Mouse (Mus musculus) limb, embryonic 14.5 days (tissue): ENCODE measurements around the gene Sfswap. TPM values are rescaled to one million over a fixed set of nuclear protein-coding genes. Genes with fewer than 3 reads are reported as not detected.

Experiments
- ATAC-seq: fragments of 200-750 bp; cut with Nextera tagmentation; 2 replicates; pipeline ENCODE4 v1.8.0; 2017; ENCODE audit warnings: low read depth, moderate number of reproducible peaks, moderate TSS enrichment; ENCODE audit not compliant: low FRiP score
- DNase-seq: peaks from one replicate; pipeline ENCODE4 v3.0.0-alpha.2; 2015; ENCODE audit warnings: low spot score
- H3K27ac ChIP-seq: fragments of 300-500 bp; sonication (generic); replicated peaks from 2 replicates; pipeline ENCODE4 v1.5.1; 2014; ENCODE audit warnings: low read depth, mild to moderate bottlenecking, low read length, moderate library complexity, mixed read lengths
- H3K27me3 ChIP-seq: fragments of 300-500 bp; sonication (generic); 2 replicates; pipeline ENCODE4 v1.6.1; 2014; ENCODE audit warnings: low read length, mixed read lengths; ENCODE audit not compliant: control insufficient read depth, insufficient read depth
- H3K36me3 ChIP-seq: fragments of 300-500 bp; sonication (generic); 2 replicates; pipeline ENCODE4 v1.6.1; 2014; ENCODE audit warnings: mild to moderate bottlenecking, low read length, moderate library complexity, mixed read lengths; ENCODE audit not compliant: control insufficient read depth, insufficient read depth
- H3K4me1 ChIP-seq: fragments of 300-500 bp; sonication (generic); 2 replicates; pipeline ENCODE4 v1.6.1; 2014; ENCODE audit warnings: antibody characterized with exemption, low read length, mixed read lengths; ENCODE audit not compliant: control insufficient read depth, insufficient read depth
- H3K4me2 ChIP-seq: fragments of 300-500 bp; sonication (generic); replicated peaks from 2 replicates; pipeline ENCODE4 v1.6.1; 2014; ENCODE audit warnings: low read depth, mild to moderate bottlenecking, low read length, moderate library complexity; ENCODE audit not compliant: severe bottlenecking
- H3K4me3 ChIP-seq: fragments of 300-500 bp; sonication (generic); replicated peaks from 2 replicates; pipeline ENCODE4 v1.5.1; 2014; ENCODE audit warnings: low read length
- H3K9ac ChIP-seq: fragments of 300-500 bp; sonication (generic); 2 replicates; pipeline ENCODE4 v1.6.1; 2014; ENCODE audit warnings: mild to moderate bottlenecking, low read depth, low read length, moderate library complexity; ENCODE audit not compliant: severe bottlenecking
- H3K9me3 ChIP-seq: fragments of 300-500 bp; sonication (generic); 2 replicates; pipeline ENCODE4 v1.6.1; 2016; ENCODE audit warnings: low read length; ENCODE audit not compliant: control insufficient read depth
- POLR2A ChIP-seq: fragments of 200-500 bp; IDR thresholded peaks from 2 replicates; pipeline ENCODE4 v1.8.0; 2012; ENCODE audit warnings: inconsistent platforms, mild to moderate bottlenecking, moderate library complexity, borderline replicate concordance; ENCODE audit not compliant: insufficient read depth, insufficient read length; ENCODE audit errors: extremely low read depth
- WGBS: fragments of 180-500 bp; shearing (Covaris S2); extraction: QIAGEN DNeasy Blood & Tissue Kit; methylation state at CpG from one replicate; pipeline ENCODE4 v1.1.7; 2014; 5-methylcytosine and 5-hydroxymethylcytosine counted together
- polyA plus RNA-seq, 2 experiments: library from polyadenylated mRNA; depleted of rRNA in 1 of 2; stranded (reverse) in 1 of 2; unstranded in 1 of 2; fragments of >200 nt; fragmentation: Nextera tagmentation in 1 of 2; extraction: Ambion mirVana in 1 of 2; gene quantifications; 2 replicates each; pipeline versions ENCODE4 v1.2.1 to v1.2.3; 2012 to 2014

Gene Sfswap
- polyA plus RNA-seq, 2 experiments: 53.8 to 178 TPM

GRCm38 (mm10) chr5:129527162-129527561 lies 26.1 kb downstream of the Sfswap start:
- DNase-seq (no peak), ATAC-seq (no peak)
- H3K27ac ChIP-seq: no peak overlapping the region
- no peak overlapping the region for H3K4me2 ChIP-seq
- H3K27me3 ChIP-seq: no peaks in the 10 kb centered on the region
- 88% methylated on average over 5 of the region's 5 CpGs for WGBS
- H3K36me3 ChIP-seq: peaks cover 77% of the 10 kb centered on the region
- no peaks in the 10 kb centered on the region for H3K9me3 ChIP-seq
- H3K9ac ChIP-seq: no peak overlapping the region
- H3K4me1 ChIP-seq: no peaks in the 10 kb centered on the region
- no peak for TF ChIP-seq POLR2A
- no peak overlapping the region for H3K4me3 ChIP-seq

- peaks cover 77% of the 10 kb centered on the region for H3K36me3 ChIP-seq
- no peaks in the 10 kb centered on the region for H3K27me3 ChIP-seq
- TF ChIP-seq POLR2A: no peak
- DNase-seq: no peak
- H3K4me3 ChIP-seq: no peak overlapping the region
- H3K9ac ChIP-seq: no peak overlapping the region
- H3K4me2 ChIP-seq: no peak overlapping the region
- no peak for ATAC-seq
- H3K27ac ChIP-seq: no peak overlapping the region
- 61% methylated on average over 1 of the region's 1 CpGs for WGBS
- H3K9me3 ChIP-seq: no peaks in the 10 kb centered on the region
- no peaks in the 10 kb centered on the region for H3K4me1 ChIP-seq
Observed at GRCm38 (mm10) chr5:129529571-129529970, 28.6 kb downstream of the Sfswap start.

GRCm38 (mm10) chr5:129533731-129534130 lies 32.7 kb downstream of the Sfswap start:
- TF ChIP-seq POLR2A: no peak
- whole genome bisulfite sequencing: 86% methylated on average over 2 of the region's 3 CpGs

GRCm38 (mm10) chr5:129534500-129534899 lies 33.5 kb downstream of the Sfswap start:
- Histone ChIP-seq H3K4me2 (no peak overlapping the region), H3K9ac (no peak overlapping the region), H3K4me1 (no peaks in the 10 kb centered on the region), H3K9me3 (no peaks in the 10 kb centered on the region), H3K36me3 (peaks cover 56% of the 10 kb centered on the region), H3K4me3 (no peak overlapping the region), H3K27me3 (no peaks in the 10 kb centered on the region), H3K27ac (no peak overlapping the region)
- WGBS: 81% methylated on average over 2 of the region's 2 CpGs
- DNase-seq: no peak
- no peak for ATAC-seq
- TF ChIP-seq POLR2A: no peak

More at GRCm38 (mm10) chr5:129533731-129534130, 32.7 kb downstream of the Sfswap start:
- H3K27me3 ChIP-seq: no peaks in the 10 kb centered on the region
- H3K9me3 ChIP-seq: no peaks in the 10 kb centered on the region
- H3K4me1 ChIP-seq: no peaks in the 10 kb centered on the region
- ATAC-seq (no peak), DNase-seq (no peak)
- no peak overlapping the region for H3K4me3 ChIP-seq
- no peak overlapping the region for H3K4me2 ChIP-seq
- H3K27ac ChIP-seq: no peak overlapping the region
- no peak overlapping the region for H3K9ac ChIP-seq
- peaks cover 53% of the 10 kb centered on the region for H3K36me3 ChIP-seq

- Histone ChIP-seq H3K9me3 (no peaks in the 10 kb centered on the region), H3K36me3 (peaks cover 56% of the 10 kb centered on the region), H3K27ac (no peak overlapping the region), H3K4me1 (no peaks in the 10 kb centered on the region), H3K9ac (no peak overlapping the region), H3K4me2 (no peak overlapping the region), H3K4me3 (no peak overlapping the region), H3K27me3 (no peaks in the 10 kb centered on the region)
- WGBS: 81% methylated on average over 2 of the region's 2 CpGs
- ATAC-seq (no peak), DNase-seq (no peak)
- TF ChIP-seq POLR2A: no peak
Observed at GRCm38 (mm10) chr5:129535021-129535420, 34.0 kb downstream of the Sfswap start.

GRCm38 (mm10) chr5:129535431-129535830 lies 34.4 kb downstream of the Sfswap start:
- Histone ChIP-seq H3K4me1 (no peaks in the 10 kb centered on the region), H3K27me3 (no peaks in the 10 kb centered on the region), H3K9me3 (no peaks in the 10 kb centered on the region), H3K9ac (no peak overlapping the region), H3K36me3 (peaks cover 56% of the 10 kb centered on the region), H3K4me2 (no peak overlapping the region), H3K27ac (no peak overlapping the region), H3K4me3 (no peak overlapping the region)
- 93% methylated on average over 3 of the region's 3 CpGs for WGBS
- no peak for ATAC-seq
- no peak for DNase-seq
- no peak for TF ChIP-seq POLR2A
